8 mouse cellular contexts compared by ENCODE assay signal in genomic region chr14:20802926-20803605, GRCm38 (mm10). TPM values are rescaled to one million over a fixed set of nuclear protein-coding genes. Genes with fewer than 3 reads are reported as not detected.
DNase-seq lines count a peak whose midpoint lies in the region; ATAC-seq and TF ChIP-seq lines count a peak whose summit lies in the region.

No protein-coding gene starts in this region.

- no peaks in the 10 kb centered on the region for H3K4me1 ChIP-seq in forebrain, embryonic 12.5 days
- no peaks in the 10 kb centered on the region; the same call in 1 of the 2 replicates for H3K4me1 ChIP-seq in forebrain, embryonic 11.5 days (replicated peaks; ENCODE audit: control insufficient read depth, insufficient read depth, low read length)
- H3K4me1 ChIP-seq in liver, embryonic 11.5 days (replicated peaks; ENCODE audit: control insufficient read depth, insufficient read depth, low read length), result no peaks in the 10 kb centered on the region; the same call in 1 of the 2 replicates
- peaks cover 13% of the 10 kb centered on the region for H3K4me1 ChIP-seq in forebrain, embryonic 14.5 days (ENCODE audit: control insufficient read depth, insufficient read depth, low read length)
- H3K4me1 ChIP-seq in liver, postnatal 0 days (ENCODE audit: insufficient read depth), result no peaks in the 10 kb centered on the region

- no peak overlapping the region for H3K4me3 ChIP-seq in forebrain, embryonic 12.5 days (replicated peaks)
- no peak overlapping the region for H3K4me3 ChIP-seq in forebrain, embryonic 11.5 days (ENCODE audit: low read depth, low read length)
- no peak overlapping the region for H3K4me3 ChIP-seq in liver, embryonic 11.5 days (ENCODE audit: low read depth, low read length)
- no peak overlapping the region for H3K4me3 ChIP-seq in forebrain, embryonic 14.5 days (ENCODE audit: low read depth, low read length)
- H3K4me3 ChIP-seq in liver, postnatal 0 days (ENCODE audit: low read depth, low read length), result no peak overlapping the region

- TF ChIP-seq CTCF in liver, postnatal 0 days (IDR thresholded peaks at IDR 0.05; ENCODE audit: low read depth), result no peak

- H3K27me3 ChIP-seq in forebrain, embryonic 12.5 days, result 0 out of 2 replicates have a peak, but pooled peaks cover 5% of the 10 kb centered on the region
- no peaks in the 10 kb centered on the region for H3K27me3 ChIP-seq in forebrain, embryonic 11.5 days (ENCODE audit: control insufficient read depth, insufficient read depth, low read length)
- H3K27me3 ChIP-seq in liver, embryonic 11.5 days (replicated peaks; ENCODE audit: control insufficient read depth, insufficient read depth, low read length), result no peaks in the 10 kb centered on the region
- no peaks in the 10 kb centered on the region for H3K27me3 ChIP-seq in forebrain, embryonic 14.5 days (replicated peaks; ENCODE audit: control insufficient read depth, insufficient read depth, low read length)
- no peaks in the 10 kb centered on the region for H3K27me3 ChIP-seq in liver, postnatal 0 days (ENCODE audit: insufficient read depth, low read length)

- ATAC-seq in forebrain, embryonic 12.5 days (ENCODE audit: low FRiP score), result peak; percentile 63; the same call in 1 of the 2 replicates
- ATAC-seq in forebrain, embryonic 11.5 days (replicated peaks; ENCODE audit: low FRiP score), result no peak
- peak; percentile 57 for ATAC-seq in liver, embryonic 11.5 days (replicated peaks; ENCODE audit: low FRiP score)
- ATAC-seq in forebrain, embryonic 14.5 days, result peak; percentile 33; the same call in 1 of the 2 replicates
- peak; percentile 67 for ATAC-seq in liver, postnatal 0 days

- H3K27ac ChIP-seq in forebrain, embryonic 12.5 days, result no peak overlapping the region
- no peak overlapping the region for H3K27ac ChIP-seq in forebrain, embryonic 11.5 days (ENCODE audit: low read depth, low read length)
- H3K27ac ChIP-seq in liver, embryonic 11.5 days (ENCODE audit: low read depth, low read length), result no peak overlapping the region
- H3K27ac ChIP-seq in forebrain, embryonic 14.5 days (ENCODE audit: low read depth, low read length), result no peak overlapping the region
- H3K27ac ChIP-seq in liver, postnatal 0 days (ENCODE audit: low read depth), result no peak overlapping the region

- no peaks in the 10 kb centered on the region for H3K36me3 ChIP-seq in forebrain, embryonic 12.5 days (replicated peaks)
- no peaks in the 10 kb centered on the region for H3K36me3 ChIP-seq in forebrain, embryonic 11.5 days (ENCODE audit: control insufficient read depth, insufficient read depth, low read length)
- H3K36me3 ChIP-seq in liver, embryonic 11.5 days (ENCODE audit: control insufficient read depth, insufficient read depth, low read length), result no peaks in the 10 kb centered on the region
- no peaks in the 10 kb centered on the region for H3K36me3 ChIP-seq in forebrain, embryonic 14.5 days (ENCODE audit: control insufficient read depth, insufficient read depth, low read length)
- no peaks in the 10 kb centered on the region for H3K36me3 ChIP-seq in liver, postnatal 0 days (replicated peaks; ENCODE audit: insufficient read depth, low read length)

- WGBS in forebrain, embryonic 12.5 days, result 47% methylated on average over 2 of the region's 2 CpGs
- 35% methylated on average over 2 of the region's 2 CpGs for whole genome bisulfite sequencing in forebrain, embryonic 11.5 days
- WGBS in liver, embryonic 11.5 days, result 33% methylated on average over 2 of the region's 2 CpGs
- 35% methylated on average over 2 of the region's 2 CpGs for WGBS in forebrain, embryonic 14.5 days
- WGBS in liver, postnatal 0 days (ENCODE audit: insufficient replicate concordance), result 38% methylated on average over 2 of the region's 2 CpGs

- no peak for DNase-seq in forebrain, embryonic 11.5 days (ENCODE audit: low spot score)
- no peak for DNase-seq in liver, embryonic 11.5 days (ENCODE audit: low spot score)
- no peak for DNase-seq in liver
- DNase-seq in forebrain, embryonic 14.5 days (ENCODE audit: low spot score), result no peak
- DNase-seq in liver, postnatal 0 days, result no peak
- DNase-seq in right cerebral cortex, adult 18-20 months, result no peak
- DNase-seq in urinary bladder, postnatal 14 days (ENCODE audit: low spot score), result no peak

- no peak overlapping the region for H3K4me2 ChIP-seq in forebrain, embryonic 12.5 days
- no peak overlapping the region for H3K4me2 ChIP-seq in forebrain, embryonic 11.5 days (ENCODE audit: low read depth, low read length, severe bottlenecking)
- H3K4me2 ChIP-seq in liver, embryonic 11.5 days, result no peak overlapping the region
- H3K4me2 ChIP-seq in forebrain, embryonic 14.5 days (ENCODE audit: low read length), result no peak overlapping the region
- no peak overlapping the region for H3K4me2 ChIP-seq in liver, postnatal 0 days (ENCODE audit: low read depth, low read length)

- TF ChIP-seq EP300 in liver, postnatal 0 days (IDR thresholded peaks at IDR 0.05; ENCODE audit: low read depth), result no peak

- H3K9ac ChIP-seq in forebrain, embryonic 12.5 days, result no peak overlapping the region
- no peak overlapping the region for H3K9ac ChIP-seq in forebrain, embryonic 11.5 days (ENCODE audit: low read length)
- no peak overlapping the region for H3K9ac ChIP-seq in liver, embryonic 11.5 days (ENCODE audit: low read depth, low read length)
- no peak overlapping the region for H3K9ac ChIP-seq in forebrain, embryonic 14.5 days (ENCODE audit: low read length)
- H3K9ac ChIP-seq in liver, postnatal 0 days (replicated peaks), result no peak overlapping the region

- no peaks in the 10 kb centered on the region for H3K9me3 ChIP-seq in forebrain, embryonic 12.5 days
- H3K9me3 ChIP-seq in forebrain, embryonic 11.5 days (ENCODE audit: control insufficient read depth, low read length), result no peaks in the 10 kb centered on the region
- no peaks in the 10 kb centered on the region for H3K9me3 ChIP-seq in liver, embryonic 11.5 days (ENCODE audit: control insufficient read depth, low read length)
- no peaks in the 10 kb centered on the region for H3K9me3 ChIP-seq in forebrain, embryonic 14.5 days (replicated peaks; ENCODE audit: control insufficient read depth, low read length)
- no peaks in the 10 kb centered on the region for H3K9me3 ChIP-seq in liver, postnatal 0 days (ENCODE audit: low read length)

RNA-seq across cellular contexts. Expression of gene Camk2g, which starts 9.2 kb away (rescaled TPM):
- 54.1 and 60.4 TPM in 2 replicates for polyA plus RNA-seq in forebrain, embryonic 12.5 days (2016; fragmentation: Nextera tagmentation; extraction: Ambion mirVana)
- polyA plus RNA-seq in forebrain, embryonic 11.5 days (2014; fragmentation: Nextera tagmentation; extraction: Ambion mirVana), result 46.8 and 52.0 TPM in 2 replicates
- polyA plus RNA-seq in liver, embryonic 11.5 days (2014; fragmentation: Nextera tagmentation; extraction: Ambion mirVana), result 23.0 and 28.6 TPM in 2 replicates
- 82.6 and 110 TPM in 2 replicates for polyA plus RNA-seq in forebrain, embryonic 14.5 days (2014; fragmentation: Nextera tagmentation; extraction: Ambion mirVana)
- 6.6 and 7.2 TPM in 2 replicates for polyA plus RNA-seq in liver, postnatal 0 days (2015; fragmentation: Nextera tagmentation; extraction: Ambion mirVana)

RNA-seq across cellular contexts. Expression of gene Plau, which starts 33.4 kb away (rescaled TPM):
- 0.10 and 0.15 TPM in 2 replicates for polyA plus RNA-seq in forebrain, embryonic 12.5 days (2016; fragmentation: Nextera tagmentation; extraction: Ambion mirVana)
- polyA plus RNA-seq in forebrain, embryonic 11.5 days (2014; fragmentation: Nextera tagmentation; extraction: Ambion mirVana), result 0.25 and 0.31 TPM in 2 replicates
- polyA plus RNA-seq in liver, embryonic 11.5 days (2014; fragmentation: Nextera tagmentation; extraction: Ambion mirVana), result 0.49 and 0.88 TPM in 2 replicates
- polyA plus RNA-seq in forebrain, embryonic 14.5 days (2014; fragmentation: Nextera tagmentation; extraction: Ambion mirVana), result 0.21 and 0.47 TPM in 2 replicates
- 0.83 and 0.84 TPM in 2 replicates for polyA plus RNA-seq in liver, postnatal 0 days (2015; fragmentation: Nextera tagmentation; extraction: Ambion mirVana)
